In the genomic region with DNA sequence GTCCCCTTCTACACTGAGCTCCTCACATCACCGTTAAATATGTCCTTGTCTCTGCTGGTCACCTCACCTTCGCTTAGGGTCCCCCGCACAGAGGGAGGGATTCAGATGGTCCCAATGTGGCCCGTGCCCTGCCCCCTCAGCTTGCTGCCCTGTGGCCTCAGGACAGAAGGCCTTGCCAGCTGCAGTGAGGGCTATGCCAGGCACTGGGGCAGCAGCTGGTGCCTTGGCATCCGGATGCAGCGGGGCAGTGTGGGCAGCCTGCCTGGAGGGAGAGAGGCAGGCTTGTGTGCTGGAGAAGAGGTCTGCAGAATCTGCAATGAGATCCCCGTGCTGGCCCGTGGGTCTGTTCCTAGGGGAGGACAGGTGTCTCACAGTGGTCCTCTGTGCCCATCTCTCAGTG, we compare ENCODE assay signal across 8 mouse cellular contexts. TPM values are rescaled to one million over a fixed set of nuclear protein-coding genes. Genes with fewer than 3 reads are reported as not detected.
DNase-seq lines count a peak whose midpoint lies in the region; ATAC-seq and TF ChIP-seq lines count a peak whose summit lies in the region.

No protein-coding gene starts in this region.

- WGBS in midbrain, embryonic 10.5 days, result 89% methylated on average over 8 of the region's 8 CpGs
- 84% methylated on average over 8 of the region's 8 CpGs for WGBS in midbrain, embryonic 11.5 days
- WGBS in kidney, adult 2 months, result 82% methylated on average over 8 of the region's 8 CpGs

- no peak for ATAC-seq in midbrain, embryonic 11.5 days (ENCODE audit: low FRiP score)

- no peaks in the 10 kb centered on the region for H3K36me3 ChIP-seq in midbrain, embryonic 10.5 days
- H3K36me3 ChIP-seq in midbrain, embryonic 11.5 days (ENCODE audit: control insufficient read depth, insufficient read depth, low read length), result no peaks in the 10 kb centered on the region
- no peaks in the 10 kb centered on the region for H3K36me3 ChIP-seq in kidney, adult 2 months (ENCODE audit: control insufficient read depth, insufficient read depth, low read length)

- H3K27ac ChIP-seq in midbrain, embryonic 10.5 days (replicated peaks), result peak overlapping the region; percentile 64; the same call in 1 of the 2 replicates
- H3K27ac ChIP-seq in midbrain, embryonic 11.5 days (ENCODE audit: low read depth, low read length), result no peak overlapping the region
- H3K27ac ChIP-seq in kidney, adult 2 months (ENCODE audit: insufficient read depth, low read depth, low read length), result no peak overlapping the region

- no peaks in the 10 kb centered on the region for H3K9me3 ChIP-seq in midbrain, embryonic 10.5 days (replicated peaks)
- H3K9me3 ChIP-seq in midbrain, embryonic 11.5 days (ENCODE audit: control insufficient read depth, low read length), result no peaks in the 10 kb centered on the region

- H3K4me3 ChIP-seq in midbrain, embryonic 10.5 days, result no peak overlapping the region; the same call in 1 of the 2 replicates
- H3K4me3 ChIP-seq in midbrain, embryonic 11.5 days (ENCODE audit: low read depth, low read length), result no peak overlapping the region
- no peak overlapping the region for H3K4me3 ChIP-seq in kidney, adult 2 months (ENCODE audit: insufficient read depth, low read depth, low read length)

- no peak for TF ChIP-seq POLR2A in kidney, adult 2 months (IDR thresholded peaks at IDR 0.05; ENCODE audit: low read depth, low read length)

- no peak overlapping the region for H3K4me2 ChIP-seq in midbrain, embryonic 11.5 days

- H3K4me1 ChIP-seq in midbrain, embryonic 10.5 days, result peaks cover 60% of the 10 kb centered on the region
- H3K4me1 ChIP-seq in midbrain, embryonic 11.5 days (ENCODE audit: control insufficient read depth, insufficient read depth, low read length), result peaks cover 8% of the 10 kb centered on the region
- no peaks in the 10 kb centered on the region for H3K4me1 ChIP-seq in kidney, adult 2 months (ENCODE audit: control insufficient read depth, insufficient read depth, low read length)

- H3K9ac ChIP-seq in midbrain, embryonic 11.5 days (ENCODE audit: low read length), result no peak overlapping the region

- peaks cover 68% of the 10 kb centered on the region for H3K27me3 ChIP-seq in midbrain, embryonic 10.5 days (ENCODE audit: low read depth, poor library complexity, severe bottlenecking)
- no peaks in the 10 kb centered on the region for H3K27me3 ChIP-seq in midbrain, embryonic 11.5 days (ENCODE audit: control insufficient read depth, insufficient read depth, low read length)
- no peaks in the 10 kb centered on the region for H3K27me3 ChIP-seq in kidney, adult 2 months (replicated peaks; ENCODE audit: control insufficient read depth, insufficient read depth, low read length)

- DNase-seq in midbrain, embryonic 10.5 days (ENCODE audit: low spot score), result no peak
- DNase-seq in midbrain, embryonic 11.5 days (ENCODE audit: low spot score, missing footprints), result no peak
- peak; percentile 52 to 70 for DNase-seq in gastrocnemius, adult 8-10 months (ENCODE audit: low spot score in 2 of 2)
- DNase-seq in left cerebral cortex, adult 18-20 months (ENCODE audit: low spot score in 2 of 2), result peak; percentile 64 to 69
- peak; percentile 70 for DNase-seq in right cerebral cortex, postnatal 25 days
- DNase-seq in kidney, adult 2 months, result no peak
- DNase-seq in spleen, postnatal 10 days (ENCODE audit: low spot score in 2 of 2), result no peak
- DNase-seq in kidney, postnatal 36 days, result no peak

- no peak for TF ChIP-seq CTCF in kidney, adult 2 months (conservative IDR thresholded peaks at IDR 0.05; ENCODE audit: insufficient read depth, insufficient read length, low read depth, low read length)

RNA-seq across cellular contexts. Expression of gene Nrxn2, which starts 34.8 kb away (rescaled TPM):
- 5.1 and 7.2 TPM in 2 replicates for polyA plus RNA-seq in midbrain, embryonic 10.5 days (2016; fragmentation: Nextera tagmentation; extraction: Ambion mirVana)
- polyA plus RNA-seq in midbrain, embryonic 11.5 days (2014; fragmentation: Nextera tagmentation; extraction: Ambion mirVana), result 9.2 and 9.5 TPM in 2 replicates
- 1 to 10 TPM in 2 of 4 experiments, under 1 TPM in 2; 0.31 to 1.8 (median 1.0) TPM for total RNA-seq in gastrocnemius, adult 8-10 months (2022)
- 100 to 1,000 TPM; 549 to 568 TPM for total RNA-seq in left cerebral cortex, adult 18-20 months (2021)
- polyA plus RNA-seq in kidney, adult 2 months (2012; rRNA removed), result 5.9 and 6.4 TPM in 2 replicates

RNA-seq across cellular contexts. Expression of gene Rasgrp2, which starts 54.2 kb away (rescaled TPM):
- 13.5 and 16.3 TPM in 2 replicates for polyA plus RNA-seq in midbrain, embryonic 10.5 days (2016; fragmentation: Nextera tagmentation; extraction: Ambion mirVana)
- 14.1 and 16.8 TPM in 2 replicates for polyA plus RNA-seq in midbrain, embryonic 11.5 days (2014; fragmentation: Nextera tagmentation; extraction: Ambion mirVana)
- 10 to 100 TPM in 2 of 4 experiments, 1 to 10 TPM in 2; 7.4 to 19.6 (median 11.1) TPM for total RNA-seq in gastrocnemius, adult 8-10 months (2022)
- 10 to 100 TPM; 68.2 to 84.7 TPM for total RNA-seq in left cerebral cortex, adult 18-20 months (2021)
- polyA plus RNA-seq in kidney, adult 2 months (2012; rRNA removed), result 76.8 and 90.0 TPM in 2 replicates

Comparison
In these comparisons a context has a peak if more than half of its experiments do, and no peak if none do; other contexts are left out.
1. DNase-seq: peak in gastrocnemius, adult 8-10 months (2 of 2), left cerebral cortex, adult 18-20 months (2 of 2) and right cerebral cortex, postnatal 25 days (single experiment); none in midbrain, embryonic 10.5 days (single experiment), midbrain, embryonic 11.5 days (single experiment), kidney, adult 2 months (single experiment), spleen, postnatal 10 days (0 of 2) and kidney, postnatal 36 days (0 of 2).